Mouse (Mus musculus) heart, postnatal 4 days (tissue): ENCODE results near the gene Dars. TPM values are rescaled to one million over a fixed set of nuclear protein-coding genes. Genes with fewer than 3 reads are reported as not detected.

Source experiments
- DNase-seq: peaks from one replicate; pipeline ENCODE4 v3.0.0; 2021
- total RNA-seq, 2 experiments: library from RNA; stranded (reverse); gene quantifications; 2 replicates each; pipeline ENCODE4 v1.2.3; 2021

Dars gene
- total RNA-seq: 10 to 100 TPM; 56.5 to 57.8 TPM

DNA sequence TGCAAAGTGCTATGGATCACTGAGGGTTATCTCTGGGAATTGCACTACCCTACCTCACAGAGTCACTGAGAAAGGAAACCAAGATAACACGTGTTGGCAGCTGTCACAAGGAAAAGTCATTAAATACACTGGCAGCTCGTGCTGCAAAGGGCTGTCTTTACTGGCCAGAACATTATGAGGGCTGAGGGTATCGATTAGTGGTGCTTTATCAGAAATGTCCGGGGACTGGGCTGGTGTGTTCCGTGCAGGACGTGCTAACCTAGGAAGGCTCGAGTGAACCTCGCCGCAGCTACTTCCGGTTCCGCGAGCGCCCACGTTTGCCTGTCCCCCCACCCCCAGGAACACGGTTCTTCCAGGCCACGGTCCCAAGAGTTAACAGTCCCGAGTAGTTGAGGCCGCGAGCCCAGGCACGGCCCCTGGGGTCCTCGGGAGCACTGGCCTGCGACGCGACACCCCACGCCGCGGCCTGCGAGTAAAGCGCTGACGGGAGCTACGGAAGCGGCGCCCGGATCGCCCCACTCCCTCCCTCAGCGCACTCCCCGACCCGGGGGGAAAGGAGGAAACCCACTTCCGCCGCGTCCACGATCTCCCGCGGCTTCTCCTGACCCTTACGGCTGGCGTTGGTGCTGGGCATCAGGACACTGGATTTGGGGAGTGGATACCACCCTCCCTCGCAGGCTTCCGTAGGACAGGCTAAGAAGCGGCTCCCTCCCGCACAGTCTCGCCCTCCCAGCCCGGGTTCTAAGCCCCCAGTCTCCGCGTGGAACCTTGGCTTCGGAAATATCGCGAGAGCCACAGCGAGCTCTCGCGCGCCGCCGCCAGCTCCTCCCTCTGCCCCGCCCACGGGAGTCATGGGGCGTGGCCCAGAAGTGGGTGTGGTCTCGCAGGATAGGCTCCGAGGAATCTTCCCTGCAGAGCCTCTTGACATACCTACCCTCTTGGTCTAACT lies at the start of gene Dars:
TSS of gene Dars (minus strand) at position 785 of the 949 bp plus-strand sequence.
- DNase-seq: peak; percentile 97

DNA sequence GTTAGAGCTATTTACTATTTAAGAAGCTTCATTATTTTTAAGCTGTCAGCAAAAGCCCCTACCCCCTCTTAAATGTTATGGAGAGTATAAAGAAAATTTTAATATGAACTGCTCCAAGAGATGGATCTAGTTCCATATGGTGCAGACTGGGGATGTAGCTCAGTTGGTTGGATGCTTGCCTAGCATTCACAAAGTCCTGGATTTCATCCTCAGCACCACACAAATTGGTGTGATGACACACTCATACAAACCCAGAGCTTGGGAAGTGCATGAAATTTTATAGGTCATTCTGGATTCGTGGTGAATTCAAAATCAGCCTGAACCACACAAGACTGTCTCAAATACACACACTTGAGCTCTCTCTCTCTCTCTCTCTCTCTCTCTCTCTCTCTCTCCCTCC lies 49.7 kb upstream of the Dars start:
- DNase-seq: no peak

DNA sequence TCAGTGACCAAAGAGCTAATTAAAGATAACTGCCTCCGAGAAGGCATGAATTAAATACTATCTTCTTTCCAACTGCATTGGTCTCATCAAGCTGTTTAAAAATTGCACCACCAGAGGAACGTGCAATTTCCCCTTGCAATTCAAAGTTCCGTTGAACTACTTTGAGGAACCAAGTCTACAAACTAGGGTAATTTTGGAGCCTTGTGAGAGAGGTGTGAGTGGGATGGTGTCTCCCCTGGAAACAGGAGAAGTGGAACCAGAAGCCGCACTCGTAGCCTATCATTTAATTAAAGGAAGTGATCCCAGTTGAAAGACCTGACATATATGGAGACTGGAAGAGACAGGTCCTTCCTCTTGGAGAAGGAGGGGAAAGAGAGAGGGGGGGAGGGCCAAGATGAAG lies 46.3 kb upstream of the Dars start:
- no peak for DNase-seq

- DNase-seq: no peak
These were observed 45.2 kb upstream of the Dars start for GRCm38 (mm10) chr1:128462389-128462788.

- DNase-seq: no peak
These were observed 43.6 kb upstream of the Dars start for GRCm38 (mm10) chr1:128460780-128461179.

GRCm38 (mm10) chr1:128459439-128459838 lies 42.3 kb upstream of the Dars start:
- DNase-seq: no peak

DNA sequence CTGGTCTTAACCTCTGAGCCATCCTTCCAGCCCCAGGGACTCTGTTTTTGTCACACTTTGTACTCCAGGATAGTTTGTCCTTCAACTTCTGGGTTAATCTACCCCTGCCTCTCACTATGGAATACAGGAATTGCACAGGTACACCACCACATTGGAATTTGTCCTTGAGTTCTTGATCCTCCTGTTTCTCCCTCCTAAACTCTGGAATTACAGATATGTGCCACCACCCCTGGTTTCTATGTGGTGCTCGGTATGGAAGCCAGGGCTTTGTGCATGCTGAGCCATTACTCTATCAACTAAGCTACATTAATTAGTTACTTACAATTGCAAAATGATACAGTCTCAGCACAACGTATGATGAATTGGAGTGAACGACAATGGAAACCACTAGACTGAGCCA lies 41.8 kb upstream of the Dars start:
- no peak for DNase-seq

- peak; percentile 59 for DNase-seq
These were observed 39.8 kb upstream of the Dars start for GRCm38 (mm10) chr1:128456844-128457445.

GRCm38 (mm10) chr1:128456271-128456670 lies 39.1 kb upstream of the Dars start:
- DNase-seq: peak; percentile 8

GRCm38 (mm10) chr1:128452210-128452609 lies 35.0 kb upstream of the Dars start:
- DNase-seq: no peak

DNA sequence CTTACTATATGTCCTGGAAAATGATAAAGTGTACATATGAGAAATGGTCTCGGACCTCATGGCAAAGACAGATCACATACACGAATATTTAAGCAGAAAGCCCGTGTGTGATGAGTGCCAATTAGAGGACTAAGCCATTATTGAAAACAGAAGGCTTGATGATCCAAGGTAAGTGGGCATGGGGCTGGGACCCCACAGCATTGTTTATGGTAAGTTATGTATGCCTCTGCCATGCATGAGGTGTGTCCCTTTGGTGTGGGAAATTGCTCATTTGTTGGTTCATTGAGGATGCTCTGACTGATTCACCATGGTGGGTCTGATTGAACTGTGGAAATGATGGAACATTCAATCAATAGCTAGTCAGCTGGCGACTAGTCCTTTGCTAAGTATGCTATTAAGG lies 34.0 kb upstream of the Dars start:
- no peak for DNase-seq

DNA sequence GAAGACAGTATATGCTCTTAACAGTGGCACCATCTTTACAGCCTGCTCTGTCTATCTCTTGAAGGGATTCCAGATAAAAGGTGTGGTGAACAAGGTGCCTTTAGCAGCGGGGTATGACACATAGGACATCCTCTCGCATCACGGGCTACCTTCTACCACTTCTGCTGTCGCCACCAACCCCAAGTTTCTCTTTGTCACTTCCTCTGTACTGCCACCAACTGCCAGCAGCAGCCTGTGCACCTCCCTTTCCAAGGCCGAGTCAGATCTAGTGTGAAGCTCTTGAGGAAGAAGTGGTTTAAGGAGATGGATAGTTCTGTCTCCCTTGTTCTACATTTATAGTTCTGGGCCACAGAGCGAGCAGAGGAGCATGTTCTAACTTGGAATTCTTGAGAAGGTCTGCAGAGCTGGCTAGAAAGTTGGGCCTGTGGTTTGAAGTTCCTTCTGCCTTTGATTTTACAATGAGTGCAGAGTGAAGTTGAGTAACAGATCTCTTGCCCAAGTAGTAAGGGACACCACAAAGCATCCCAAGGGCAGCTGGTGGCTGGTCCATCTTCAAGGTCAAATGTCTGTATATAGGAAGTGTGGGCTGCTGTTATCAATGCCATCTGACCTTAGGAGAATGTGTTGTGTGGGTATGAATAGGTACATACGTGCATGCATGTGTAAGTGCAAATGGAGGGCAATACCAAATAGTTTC lies 30.2 kb upstream of the Dars start:
- DNase-seq: no peak

DNA sequence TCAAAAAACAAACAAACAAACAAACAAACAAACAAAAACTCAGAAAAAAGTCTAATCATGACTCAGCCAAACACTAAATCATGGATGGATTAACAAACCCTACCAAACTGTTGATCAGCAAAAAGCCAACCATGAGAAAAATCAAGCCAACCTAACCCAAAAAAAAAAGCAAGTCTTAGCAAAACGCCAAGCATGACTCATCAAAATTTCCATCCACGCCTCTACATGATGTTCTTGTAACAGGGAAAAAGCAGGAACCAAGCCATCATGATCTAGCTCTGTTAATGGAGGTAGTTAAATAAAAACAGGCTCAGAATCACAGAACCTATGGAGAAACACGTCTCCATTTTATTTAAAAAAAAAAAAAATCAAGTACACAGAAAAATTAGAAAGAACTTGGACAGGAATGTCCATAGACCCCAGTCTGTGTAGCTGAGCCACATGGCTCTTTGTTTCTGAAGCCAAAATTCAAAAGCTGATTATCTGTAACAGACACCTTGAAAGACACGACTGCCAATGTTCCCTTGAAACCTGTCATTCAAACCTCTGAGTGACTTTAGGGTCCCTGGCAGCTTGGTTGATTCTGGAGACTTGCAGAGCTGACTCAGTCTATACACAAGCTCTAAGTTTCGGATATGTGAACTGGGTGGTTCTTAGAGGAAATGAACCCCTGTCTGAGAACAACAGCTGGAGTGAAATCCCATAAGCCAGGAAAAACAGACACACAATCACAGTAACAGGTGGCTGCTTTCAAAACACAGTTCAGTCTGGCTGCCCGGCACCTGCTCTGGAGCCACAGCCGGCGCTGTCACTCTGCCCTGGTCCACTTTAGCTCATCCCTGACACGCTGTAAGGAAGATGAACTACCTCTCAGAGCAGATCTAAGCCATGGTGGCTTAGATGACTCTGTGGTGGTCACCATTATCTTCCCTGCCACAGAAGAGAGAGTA lies 27.0 kb upstream of the Dars start:
- no peak for DNase-seq

DNA sequence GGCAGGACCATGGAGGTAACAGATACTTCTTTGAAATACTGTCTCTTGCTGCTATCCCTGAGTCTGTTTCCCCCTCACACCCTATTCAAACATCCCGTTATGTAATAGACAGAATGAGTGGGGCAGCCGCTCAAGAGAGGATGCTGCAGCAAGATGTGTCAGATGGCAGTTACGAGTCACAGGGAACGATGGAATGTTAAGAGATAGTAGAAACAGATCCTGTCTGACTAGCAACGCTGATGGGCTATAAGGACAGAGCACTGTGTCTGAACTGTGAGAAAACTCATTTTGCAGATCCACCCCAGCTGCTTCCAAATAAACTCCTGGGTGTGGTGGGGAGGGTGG lies 23.9 kb upstream of the Dars start:
- no peak for DNase-seq

DNA sequence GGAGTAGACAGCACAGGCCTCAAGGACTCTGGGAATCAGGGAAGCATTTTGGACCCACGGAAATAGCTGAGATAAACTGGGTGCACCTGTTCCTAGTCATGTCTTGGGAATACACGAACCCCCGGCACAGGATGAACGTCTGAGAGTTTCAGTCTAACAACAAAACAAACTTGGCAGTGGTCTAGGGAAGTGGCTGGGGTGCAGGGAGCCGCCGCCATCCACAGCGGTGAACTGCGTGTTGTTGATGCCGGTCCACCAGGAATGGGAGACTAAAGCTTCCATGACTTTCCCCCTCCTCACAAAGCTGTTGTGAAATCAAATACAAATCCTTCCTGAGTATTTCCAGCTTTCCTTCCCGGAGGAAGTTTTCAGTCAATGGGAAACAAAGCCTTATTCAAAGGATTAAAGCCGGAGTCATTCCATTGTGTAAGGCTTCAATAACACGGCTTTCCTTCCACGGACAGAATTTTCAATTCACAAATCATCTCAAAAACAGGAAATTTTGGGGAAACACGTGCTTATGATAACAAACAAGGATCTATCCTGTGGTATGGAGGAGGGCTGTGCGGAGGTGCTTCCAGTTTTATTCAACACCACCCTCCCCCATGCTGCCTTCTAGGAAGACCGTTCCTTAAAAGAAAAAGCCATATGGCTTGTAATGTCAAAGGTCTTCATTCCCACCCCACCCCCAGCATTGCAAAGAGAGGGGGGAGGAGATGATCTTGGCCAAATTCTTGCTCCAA lies 23.4 kb upstream of the Dars start:
- DNase-seq: peak; percentile 12

GRCm38 (mm10) chr1:128439618-128440017 lies 22.4 kb upstream of the Dars start:
- DNase-seq: no peak

GRCm38 (mm10) chr1:128438526-128438925 lies 21.4 kb upstream of the Dars start:
- no peak for DNase-seq

DNA sequence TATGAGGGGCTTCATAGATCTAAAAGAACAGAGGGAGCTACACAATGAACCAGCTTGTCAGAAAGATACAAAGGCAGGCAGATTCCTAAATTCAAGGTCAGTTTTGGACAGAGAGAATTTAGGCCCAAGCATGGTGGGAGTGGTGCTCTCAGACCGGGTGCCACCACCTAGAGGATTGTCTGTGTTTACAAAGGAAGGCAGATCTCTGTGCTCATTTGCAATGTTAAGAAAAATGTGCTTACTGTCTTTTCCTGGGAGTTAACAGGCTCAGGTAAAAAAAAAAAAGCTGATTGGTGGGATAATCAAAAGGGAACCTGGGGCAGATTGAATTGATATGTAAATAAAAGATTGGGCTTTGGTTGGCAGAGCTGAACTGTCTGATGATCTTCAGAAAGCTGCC lies 20.1 kb upstream of the Dars start:
- DNase-seq: no peak

DNA sequence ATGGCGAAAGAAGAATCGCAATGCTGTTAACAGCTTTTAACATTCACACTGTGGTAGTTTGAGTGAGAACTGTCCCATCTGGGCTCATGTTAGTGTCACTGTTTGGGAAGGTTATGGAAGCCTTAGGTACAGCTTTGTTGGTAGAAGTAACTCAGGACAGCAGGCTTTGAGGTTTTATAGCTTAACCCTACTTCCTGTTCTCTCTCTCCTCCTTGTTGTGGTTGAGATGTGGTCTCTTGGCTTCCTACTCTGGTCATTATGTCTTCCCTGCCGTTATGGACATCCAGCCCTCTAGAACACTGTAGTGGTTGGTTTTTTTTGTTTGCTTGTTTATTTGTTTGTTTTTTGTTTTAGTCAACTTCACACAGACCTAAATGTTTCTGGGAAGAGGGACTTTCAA lies 18.8 kb upstream of the Dars start:
- no peak for DNase-seq

GRCm38 (mm10) chr1:128435551-128435950 lies 18.4 kb upstream of the Dars start:
- no peak for DNase-seq

GRCm38 (mm10) chr1:128424928-128425327 lies 7.8 kb upstream of the Dars start:
- DNase-seq: no peak

GRCm38 (mm10) chr1:128417533-128417888 lies 343 bp upstream of the Dars start:
- no peak for DNase-seq
